Mouse (Mus musculus): Measurements from ENCODE around the gene Hoxa9. TPM values are rescaled to one million over a fixed set of nuclear protein-coding genes. Genes with fewer than 3 reads are reported as not detected.

Gene Hoxa9
- polyA plus RNA-seq, 1 experiment = not detected

- Histone ChIP-seq H3K4me1 (ENCODE audit: control insufficient read depth, insufficient read depth, low read length) (peaks cover 4% of the 10 kb centered on the region), H3K27ac (ENCODE audit: insufficient read depth, low read depth, low read length) (no peak within 1 kb of the TSS), H3K4me3 (ENCODE audit: insufficient read depth, low read depth, low read length) (no peak within 1 kb of the TSS)
- WGBS = 2% methylated on average over 65 of the region's 65 CpGs
- TF ChIP-seq CTCF (IDR thresholded peaks at IDR 0.05; ENCODE audit: insufficient read depth, low read depth, low read length) (no peak), POLR2A (IDR thresholded peaks at IDR 0.05; ENCODE audit: insufficient read depth, low read depth, low read length) (no peak)
Observed at GRCm38 (mm10) chr6:52204050-52204752, 26.7 kb downstream of the Hoxa9 start, which contains the start of gene Hoxa5. Hoxa5 (minus strand) TSS chr6:52204587.

DNA sequence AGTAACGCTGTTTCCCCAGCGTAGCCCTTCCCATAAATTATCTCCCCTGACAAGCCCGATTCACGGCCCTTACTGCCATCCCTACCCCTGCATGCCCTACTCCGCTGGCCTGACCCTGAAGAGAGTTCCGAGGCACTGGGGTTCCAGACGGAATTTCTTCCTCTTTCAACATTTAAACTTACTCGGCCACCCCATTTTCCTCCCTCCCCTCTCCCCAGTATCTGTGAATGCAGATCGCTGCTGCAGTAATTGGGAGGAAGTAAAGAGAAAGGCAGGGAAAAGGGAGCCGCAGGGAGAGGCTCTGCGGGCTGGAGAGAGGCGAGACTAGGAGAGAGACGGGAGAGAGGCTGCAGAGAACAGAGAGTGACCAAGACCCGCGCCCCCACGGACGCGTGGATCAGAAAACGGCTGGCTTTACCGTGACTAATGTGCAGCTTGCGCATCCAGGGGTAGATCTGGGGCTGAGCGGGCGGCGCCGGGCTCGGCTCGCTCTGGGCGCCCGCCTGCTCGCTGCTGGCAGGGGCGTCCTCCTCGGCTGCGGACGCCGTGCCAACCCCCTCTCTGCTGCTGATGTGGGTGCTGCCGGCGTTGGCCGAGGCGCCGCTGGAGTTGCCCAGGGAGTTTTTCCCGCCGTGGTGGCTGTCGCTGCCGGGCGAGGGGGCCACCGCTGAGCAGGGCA lies 27.4 kb downstream of the Hoxa9 start:
- WGBS = 1% methylated on average over 46 of the region's 46 CpGs
- H3K27ac ChIP-seq (ENCODE audit: insufficient read depth, low read depth, low read length) = no peak overlapping the region
- H3K4me1 ChIP-seq (ENCODE audit: control insufficient read depth, insufficient read depth, low read length) = peaks cover 4% of the 10 kb centered on the region
- no peak overlapping the region for H3K4me3 ChIP-seq (ENCODE audit: insufficient read depth, low read depth, low read length)
- TF ChIP-seq POLR2A (IDR thresholded peaks at IDR 0.05; ENCODE audit: insufficient read depth, low read depth, low read length) (no peak), CTCF (IDR thresholded peaks at IDR 0.05; ENCODE audit: insufficient read depth, low read depth, low read length) (no peak)

GRCm38 (mm10) chr6:52203121-52203370 lies 27.8 kb downstream of the Hoxa9 start:
- Histone ChIP-seq H3K27ac (ENCODE audit: insufficient read depth, low read depth, low read length) (no peak overlapping the region), H3K4me3 (ENCODE audit: insufficient read depth, low read depth, low read length) (no peak overlapping the region), H3K4me1 (ENCODE audit: control insufficient read depth, insufficient read depth, low read length) (peaks cover 4% of the 10 kb centered on the region)
- WGBS = 4% methylated on average over 10 of the region's 10 CpGs
- TF ChIP-seq CTCF (IDR thresholded peaks at IDR 0.05; ENCODE audit: insufficient read depth, low read depth, low read length) = no peak
- TF ChIP-seq POLR2A (IDR thresholded peaks at IDR 0.05; ENCODE audit: insufficient read depth, low read depth, low read length) = no peak

DNA sequence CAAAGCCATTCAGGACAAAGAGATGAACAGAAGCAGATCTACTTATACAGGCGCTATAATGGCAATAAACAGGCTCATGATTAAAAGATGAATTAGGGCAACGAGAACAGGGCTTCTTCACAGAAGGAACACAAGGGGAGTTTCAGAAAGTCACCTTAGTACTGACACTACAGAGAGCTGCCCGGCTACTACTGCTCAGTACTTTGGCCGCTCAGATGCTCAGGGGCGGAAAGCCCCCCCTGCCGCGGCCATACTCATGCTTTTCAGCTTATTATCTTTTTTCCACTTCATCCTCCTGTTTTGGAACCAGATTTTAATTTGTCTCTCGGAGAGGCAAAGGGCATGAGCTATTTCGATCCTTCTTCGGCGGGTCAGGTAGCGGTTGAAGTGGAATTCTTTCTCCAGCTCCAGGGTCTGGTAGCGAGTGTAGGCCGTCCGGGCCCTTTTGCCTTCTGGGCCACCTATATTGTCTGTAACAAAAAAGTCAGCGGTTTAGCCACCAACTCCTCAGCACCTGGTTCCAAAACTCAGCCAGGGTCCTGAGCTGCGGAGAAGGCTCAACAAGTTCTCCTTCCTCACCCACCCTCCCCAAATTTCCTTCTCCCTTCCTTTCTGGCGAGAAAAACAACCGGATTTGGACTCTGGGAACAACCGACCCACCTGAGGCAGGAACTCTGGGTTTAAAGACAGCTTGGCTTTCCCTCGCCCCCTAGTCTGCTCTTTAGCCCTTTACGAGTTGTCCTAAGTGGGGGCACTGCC lies 28.3 kb downstream of the Hoxa9 start:
- Histone ChIP-seq H3K4me3 (ENCODE audit: insufficient read depth, low read depth, low read length) (no peak overlapping the region), H3K4me1 (ENCODE audit: control insufficient read depth, insufficient read depth, low read length) (peaks cover 4% of the 10 kb centered on the region), H3K27ac (ENCODE audit: insufficient read depth, low read depth, low read length) (no peak overlapping the region)
- 5% methylated on average over 22 of the region's 22 CpGs for WGBS
- TF ChIP-seq CTCF (IDR thresholded peaks at IDR 0.05; ENCODE audit: insufficient read depth, low read depth, low read length) (no peak), POLR2A (IDR thresholded peaks at IDR 0.05; ENCODE audit: insufficient read depth, low read depth, low read length) (no peak)

GRCm38 (mm10) chr6:52201269-52201668 lies 29.6 kb downstream of the Hoxa9 start:
- Histone ChIP-seq H3K4me3 (ENCODE audit: insufficient read depth, low read depth, low read length) (no peak overlapping the region), H3K27ac (ENCODE audit: insufficient read depth, low read depth, low read length) (no peak overlapping the region), H3K4me1 (ENCODE audit: control insufficient read depth, insufficient read depth, low read length) (peaks cover 4% of the 10 kb centered on the region)
- 13% methylated on average over 1 of the region's 1 CpGs for WGBS
- TF ChIP-seq CTCF (IDR thresholded peaks at IDR 0.05; ENCODE audit: insufficient read depth, low read depth, low read length) = no peak
- TF ChIP-seq POLR2A (IDR thresholded peaks at IDR 0.05; ENCODE audit: insufficient read depth, low read depth, low read length) = no peak

DNA sequence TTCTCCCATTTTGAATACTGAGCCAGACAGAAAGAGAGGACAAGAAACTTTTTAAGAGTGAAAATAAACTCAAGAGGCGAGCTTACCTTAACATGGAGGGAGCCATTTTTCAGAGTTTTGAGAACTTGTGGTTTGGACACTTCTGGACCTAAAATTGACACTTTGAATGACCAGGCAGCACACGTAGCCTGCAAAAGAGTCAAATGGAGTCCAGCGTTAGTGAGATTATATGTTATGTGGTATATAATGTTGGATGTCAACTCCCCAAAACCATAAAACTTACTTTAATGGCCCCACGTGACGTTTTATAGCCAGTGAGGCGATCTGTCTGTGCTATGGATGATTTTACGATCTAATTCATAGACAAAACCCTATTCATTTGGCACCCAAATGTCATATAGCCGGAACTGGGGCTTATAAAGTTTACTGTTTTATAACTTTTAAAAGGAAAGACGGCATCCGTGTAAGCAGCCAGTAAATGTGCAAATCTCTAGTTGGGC lies 30.1 kb downstream of the Hoxa9 start:
- Histone ChIP-seq H3K4me3 (ENCODE audit: insufficient read depth, low read depth, low read length) (no peak overlapping the region), H3K27ac (ENCODE audit: insufficient read depth, low read depth, low read length) (no peak overlapping the region), H3K4me1 (ENCODE audit: control insufficient read depth, insufficient read depth, low read length) (peaks cover 4% of the 10 kb centered on the region)
- TF ChIP-seq POLR2A (IDR thresholded peaks at IDR 0.05; ENCODE audit: insufficient read depth, low read depth, low read length) (no peak), CTCF (IDR thresholded peaks at IDR 0.05; ENCODE audit: insufficient read depth, low read depth, low read length) (no peak)
- WGBS = 13% methylated on average over 10 of the region's 10 CpGs

DNA sequence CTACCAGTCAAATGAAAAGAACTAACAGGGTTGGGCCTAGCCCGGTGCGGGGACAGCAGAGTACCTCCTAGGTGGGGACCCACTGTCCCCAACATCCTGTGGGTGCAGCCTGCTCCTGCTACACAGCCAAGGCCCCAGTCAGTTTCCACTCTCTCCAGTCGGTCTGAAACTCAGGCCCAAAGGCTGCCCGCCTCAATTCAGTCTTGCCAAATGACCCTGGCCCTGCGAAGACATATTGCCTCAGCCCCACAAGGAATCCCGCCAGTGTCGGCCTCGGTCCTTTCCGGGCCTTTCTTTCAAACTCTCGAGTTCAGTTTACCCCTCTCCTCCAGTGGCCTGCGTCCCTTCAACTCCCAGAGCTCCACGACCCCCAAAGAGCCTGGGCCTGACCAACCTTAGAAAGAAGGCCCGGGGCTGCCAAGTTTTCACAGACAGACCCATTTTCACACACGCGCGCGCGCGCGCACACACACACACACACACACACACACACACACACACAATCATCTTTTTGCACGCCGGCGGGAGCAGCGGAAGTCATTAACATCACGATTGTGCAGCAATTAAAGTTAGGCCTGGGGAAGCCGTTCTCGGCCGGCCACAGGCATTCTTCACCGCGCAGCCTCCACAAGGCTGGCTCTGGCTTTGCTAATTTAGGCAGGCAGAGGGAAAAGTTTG lies 30.7 kb downstream of the Hoxa9 start:
- no peak overlapping the region for H3K4me3 ChIP-seq (ENCODE audit: insufficient read depth, low read depth, low read length)
- peaks cover 4% of the 10 kb centered on the region for H3K4me1 ChIP-seq (ENCODE audit: control insufficient read depth, insufficient read depth, low read length)
- H3K27ac ChIP-seq (ENCODE audit: insufficient read depth, low read depth, low read length) = no peak overlapping the region
- WGBS = 7% methylated on average over 30 of the region's 30 CpGs
- TF ChIP-seq CTCF (IDR thresholded peaks at IDR 0.05; ENCODE audit: insufficient read depth, low read depth, low read length) (no peak), POLR2A (IDR thresholded peaks at IDR 0.05; ENCODE audit: insufficient read depth, low read depth, low read length) (no peak)

- Histone ChIP-seq H3K4me1 (ENCODE audit: control insufficient read depth, insufficient read depth, low read length) (no peaks in the 10 kb centered on the region), H3K27ac (ENCODE audit: insufficient read depth, low read depth, low read length) (no peak overlapping the region), H3K4me3 (ENCODE audit: insufficient read depth, low read depth, low read length) (no peak overlapping the region)
- TF ChIP-seq CTCF (IDR thresholded peaks at IDR 0.05; ENCODE audit: insufficient read depth, low read depth, low read length) = no peak
- TF ChIP-seq POLR2A (IDR thresholded peaks at IDR 0.05; ENCODE audit: insufficient read depth, low read depth, low read length) = no peak
- WGBS = 4% methylated on average over 10 of the region's 10 CpGs
Observed at GRCm38 (mm10) chr6:52197271-52197670, 33.6 kb downstream of the Hoxa9 start.

All from olfactory bulb, adult 2 months (tissue).